Mouse (Mus musculus): Measurements from ENCODE around the gene Gpm6a.
"Not testable (repeated sequence)": the region's sequence is repeated elsewhere in the genome, so short reads cannot be mapped to it uniquely, and the experiment has no call there.

Gene Gpm6a

GRCm38 (mm10) chr8:55012228-55012627, 57.6 kb downstream of the Gpm6a start:
- DNase-seq (ENCODE audit: low read depth), result no peak

GRCm38 (mm10) chr8:55017071-55017470, 62.4 kb downstream of the Gpm6a start:
- DNase-seq (ENCODE audit: low read depth), result no peak

- no peak for DNase-seq (ENCODE audit: low read depth)
These were observed 71.4 kb downstream of the Gpm6a start for GRCm38 (mm10) chr8:55025851-55026660.

- DNase-seq (ENCODE audit: low read depth), result no peak
These were observed 72.0 kb downstream of the Gpm6a start for GRCm38 (mm10) chr8:55026661-55027000.

GRCm38 (mm10) chr8:55028371-55028770, 73.7 kb downstream of the Gpm6a start:
- no peak for DNase-seq (ENCODE audit: low read depth)

- no peak for DNase-seq (ENCODE audit: low read depth)
These were observed 76.5 kb downstream of the Gpm6a start for GRCm38 (mm10) chr8:55031099-55031498.

GRCm38 (mm10) chr8:55034309-55034708, 79.7 kb downstream of the Gpm6a start:
- DNase-seq (ENCODE audit: low read depth), result no peak

- no peak for DNase-seq (ENCODE audit: low read depth)
These were observed 80.8 kb downstream of the Gpm6a start for GRCm38 (mm10) chr8:55035416-55035815.

GRCm38 (mm10) chr8:55042955-55043354, 88.3 kb downstream of the Gpm6a start:
- DNase-seq (ENCODE audit: low read depth), result no peak

GRCm38 (mm10) chr8:55048396-55048795, 93.8 kb downstream of the Gpm6a start:
- DNase-seq (ENCODE audit: low read depth), result no peak

- DNase-seq (ENCODE audit: low read depth), result no peak
These were observed 95.3 kb downstream of the Gpm6a start for GRCm38 (mm10) chr8:55049979-55050378.

- DNase-seq (ENCODE audit: low read depth), result not testable (repeated sequence)
These were observed 114.2 kb downstream of the Gpm6a start for GRCm38 (mm10) chr8:55068811-55069210.

GRCm38 (mm10) chr8:55073481-55073880, 118.8 kb downstream of the Gpm6a start:
- DNase-seq (ENCODE audit: low read depth), result no peak

GRCm38 (mm10) chr8:55102195-55102594, 147.6 kb downstream of the Gpm6a start:
- no peak for DNase-seq (ENCODE audit: low read depth)

GRCm38 (mm10) chr8:55103065-55103464, 148.4 kb downstream of the Gpm6a start:
- DNase-seq (ENCODE audit: low read depth), result no peak

GRCm38 (mm10) chr8:55103891-55104481, 149.3 kb downstream of the Gpm6a start:
- no peak for DNase-seq (ENCODE audit: low read depth)
